Mouse (Mus musculus) forelimb bud, embryonic 11.5 days (tissue): ENCODE measurements around the gene Sh3kbp1.

Experiments
- DNase-seq: peaks from one replicate; pipeline ENCODE4 v3.0.0-alpha.2; 2012; ENCODE audit warnings: low read depth, low spot score

The Sh3kbp1 gene

GRCm38 (mm10) chrX:159735513-159736099, 108.5 kb downstream of the Sh3kbp1 start:
- no peak for DNase-seq

DNA sequence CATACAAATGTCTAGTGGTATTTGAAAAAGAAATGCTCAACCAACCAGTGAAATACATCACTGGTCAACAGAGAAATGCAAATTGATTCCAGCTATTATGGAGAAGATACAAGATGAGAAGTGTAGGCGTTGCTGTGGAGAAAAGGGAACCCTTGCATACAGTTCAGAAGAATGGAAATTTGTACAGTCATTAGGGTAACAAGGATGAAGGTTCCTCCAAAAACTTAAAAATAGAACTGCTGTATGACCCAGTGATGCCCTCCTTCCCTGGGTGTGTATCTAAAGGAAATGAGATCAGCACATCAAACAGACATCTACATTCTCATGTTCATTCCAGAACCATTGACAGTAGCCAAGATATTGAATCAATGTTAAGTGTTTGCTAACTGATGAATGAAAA, 110.3 kb downstream of the Sh3kbp1 start:
- DNase-seq, result no peak

GRCm38 (mm10) chrX:159744035-159744434, 117.0 kb downstream of the Sh3kbp1 start:
- DNase-seq, result no peak

- no peak for DNase-seq
Observed at GRCm38 (mm10) chrX:159744620-159745019, 117.5 kb downstream of the Sh3kbp1 start.

DNA sequence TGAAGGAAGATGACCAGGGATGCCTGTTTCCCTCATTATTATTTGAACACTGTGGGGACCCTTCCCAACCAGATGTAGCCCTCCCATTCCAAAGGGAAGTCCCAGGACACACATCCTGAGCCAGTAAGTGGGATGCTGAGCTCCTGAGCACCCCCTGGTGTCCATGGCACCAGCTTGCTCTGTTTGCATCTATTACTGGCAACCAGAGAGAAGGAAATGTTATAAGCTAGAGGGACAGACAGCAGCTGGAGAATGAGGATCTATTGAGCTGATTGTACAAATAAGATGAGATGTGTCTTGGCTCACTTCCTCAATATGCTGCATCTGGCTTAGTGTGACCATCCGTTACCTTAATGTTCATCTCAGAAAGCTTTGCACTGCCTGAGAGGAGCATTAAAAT, 124.8 kb downstream of the Sh3kbp1 start:
- peak; percentile 4 for DNase-seq

- no peak for DNase-seq
Observed at GRCm38 (mm10) chrX:159756261-159756660, 129.2 kb downstream of the Sh3kbp1 start.

DNA sequence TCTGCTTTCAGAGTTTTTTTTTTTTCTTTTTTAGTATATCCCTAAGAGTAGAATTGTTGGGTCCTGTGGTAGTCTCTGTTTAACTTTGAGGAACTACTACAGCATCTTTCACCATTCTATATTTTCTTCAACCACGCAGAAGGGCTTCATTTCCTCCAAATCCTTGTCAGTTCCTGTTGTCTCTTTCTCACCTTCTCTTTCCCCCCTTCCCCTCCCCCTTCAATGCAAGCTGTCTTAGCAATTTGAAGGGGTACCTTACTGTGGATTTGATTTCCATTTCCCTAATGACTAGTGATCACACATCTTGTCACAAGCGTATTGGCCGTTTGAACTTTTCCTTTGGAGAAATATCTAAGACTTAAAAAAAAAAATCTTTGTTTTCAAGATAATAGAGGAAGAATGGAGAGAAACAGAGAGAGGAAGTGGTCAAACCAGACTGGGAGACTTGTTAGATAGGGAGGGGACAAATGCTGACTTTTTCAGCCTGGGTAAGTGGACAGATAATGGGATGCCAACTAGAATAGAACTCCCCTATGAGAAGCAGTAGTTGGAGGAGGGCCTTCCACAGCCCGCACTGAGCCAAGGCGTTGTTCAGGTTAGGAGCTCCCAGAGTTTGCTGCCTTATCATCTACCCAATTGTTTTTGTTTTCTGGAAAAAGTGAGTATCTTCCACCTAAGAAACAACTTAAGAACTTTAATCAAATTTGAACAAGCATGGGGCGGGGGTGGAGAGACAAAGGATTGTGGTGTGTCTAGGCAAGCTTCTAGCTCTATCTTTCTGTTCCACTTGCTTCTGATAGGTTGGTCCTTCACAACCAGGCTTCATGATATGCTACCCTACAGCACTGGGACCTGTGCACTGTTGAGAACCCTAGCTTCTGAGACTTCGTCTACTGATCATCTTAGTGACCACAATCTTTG, 130.1 kb downstream of the Sh3kbp1 start:
- DNase-seq, result no peak

- DNase-seq, result no peak
Observed at GRCm38 (mm10) chrX:159757854-159758540, 130.9 kb downstream of the Sh3kbp1 start.

DNA sequence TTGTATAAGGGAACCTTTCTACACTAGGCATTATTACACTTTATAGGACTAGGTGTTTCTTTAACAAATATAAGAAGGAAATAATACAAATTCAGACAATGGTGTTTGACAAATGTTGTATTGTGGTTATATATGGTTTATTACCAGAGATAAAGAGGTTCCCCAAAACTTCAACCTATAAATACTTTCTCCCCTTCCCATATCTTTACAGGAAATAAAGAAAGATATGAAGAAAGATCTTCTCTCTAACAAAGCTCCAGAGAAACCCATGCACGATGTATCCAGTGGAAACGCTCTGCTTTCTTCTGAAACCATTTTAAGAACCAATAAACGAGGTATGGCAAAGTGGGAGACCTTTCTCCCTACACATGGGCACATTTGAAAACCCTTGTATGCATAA, 136.7 kb downstream of the Sh3kbp1 start:
- DNase-seq, result no peak

GRCm38 (mm10) chrX:159765850-159766249, 138.8 kb downstream of the Sh3kbp1 start:
- DNase-seq, result no peak

DNA sequence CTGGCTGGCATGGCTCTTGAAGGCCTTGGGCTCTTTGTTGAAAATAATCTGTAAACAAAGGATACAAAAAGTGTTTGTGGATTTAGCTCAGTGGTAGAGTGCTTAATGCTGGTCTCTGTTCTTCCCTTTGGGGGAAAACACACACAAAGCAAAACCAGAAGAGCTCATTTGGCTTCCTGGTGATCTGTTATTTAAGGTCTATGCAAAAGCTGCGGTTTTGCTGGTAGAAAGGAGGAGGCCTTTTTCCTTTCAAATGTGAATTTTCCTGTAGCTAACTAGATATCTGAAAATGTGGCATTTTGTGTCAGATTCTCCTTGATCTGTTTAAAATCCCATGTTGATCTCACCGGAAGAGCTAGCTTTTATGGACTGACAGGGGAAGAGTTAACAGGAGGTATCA, 141.9 kb downstream of the Sh3kbp1 start:
- DNase-seq, result no peak

- DNase-seq, result no peak
Observed at GRCm38 (mm10) chrX:159769773-159770172, 142.7 kb downstream of the Sh3kbp1 start.

- no peak for DNase-seq
Observed at GRCm38 (mm10) chrX:159772137-159772536, 145.1 kb downstream of the Sh3kbp1 start.

DNA sequence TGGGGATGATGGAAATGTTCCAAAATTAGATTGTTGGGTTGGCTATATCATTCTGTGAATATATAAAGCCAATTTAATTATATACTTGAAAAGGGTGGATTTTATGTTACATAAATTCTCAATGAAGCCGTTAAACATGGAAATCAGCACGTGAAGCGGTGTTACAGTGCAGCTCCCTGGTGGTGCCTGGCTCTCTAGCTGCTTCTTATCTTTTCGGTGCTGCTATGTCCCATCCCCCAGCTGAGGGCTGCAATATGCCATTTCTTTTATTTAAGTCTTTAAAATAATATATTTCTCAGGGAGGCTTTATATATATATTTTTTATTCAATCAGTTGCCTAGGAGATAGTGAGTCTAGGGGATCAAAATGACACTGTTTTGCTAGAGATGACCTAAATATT, 148.0 kb downstream of the Sh3kbp1 start:
- DNase-seq, result no peak

DNA sequence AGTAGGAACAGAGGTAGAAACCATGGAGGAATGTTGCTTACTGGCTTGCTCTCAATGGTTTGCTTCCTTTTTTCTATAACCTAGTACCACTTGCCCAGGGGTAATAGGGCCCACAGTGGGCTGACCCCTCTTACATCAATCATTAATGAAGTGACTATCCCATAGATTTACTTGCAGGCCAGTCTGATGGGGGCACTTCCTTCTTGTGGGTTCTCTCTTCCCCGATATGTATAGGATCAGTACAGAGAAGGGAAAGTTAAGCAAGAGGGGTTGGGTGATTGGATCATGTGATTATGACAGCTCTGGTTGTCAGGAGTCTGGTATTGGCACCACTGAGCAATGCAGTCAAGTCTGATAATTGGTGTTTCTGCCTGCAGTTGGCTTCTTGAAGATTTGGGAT, 151.7 kb downstream of the Sh3kbp1 start:
- DNase-seq, result no peak

GRCm38 (mm10) chrX:159790516-159790915, 163.4 kb downstream of the Sh3kbp1 start:
- no peak for DNase-seq

DNA sequence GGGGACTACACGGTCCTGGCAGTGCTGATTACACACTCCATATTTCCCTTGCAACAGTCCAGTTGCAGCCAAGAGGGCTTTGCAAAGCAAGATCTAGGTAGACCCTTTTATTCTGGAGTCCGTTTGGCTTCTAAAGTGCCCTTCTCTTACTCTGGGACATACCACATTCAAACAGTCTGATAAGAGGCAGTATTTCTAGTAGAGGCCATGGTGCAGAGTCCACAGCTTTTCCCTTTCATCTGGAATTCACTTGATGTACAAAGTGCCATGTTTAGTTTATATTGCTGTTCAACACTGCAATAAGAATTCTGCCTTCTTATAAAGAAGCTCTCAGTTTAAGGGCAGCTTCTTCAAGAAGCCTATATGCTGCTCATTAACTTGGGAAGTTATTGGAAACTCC, 168.5 kb downstream of the Sh3kbp1 start:
- no peak for DNase-seq

DNA sequence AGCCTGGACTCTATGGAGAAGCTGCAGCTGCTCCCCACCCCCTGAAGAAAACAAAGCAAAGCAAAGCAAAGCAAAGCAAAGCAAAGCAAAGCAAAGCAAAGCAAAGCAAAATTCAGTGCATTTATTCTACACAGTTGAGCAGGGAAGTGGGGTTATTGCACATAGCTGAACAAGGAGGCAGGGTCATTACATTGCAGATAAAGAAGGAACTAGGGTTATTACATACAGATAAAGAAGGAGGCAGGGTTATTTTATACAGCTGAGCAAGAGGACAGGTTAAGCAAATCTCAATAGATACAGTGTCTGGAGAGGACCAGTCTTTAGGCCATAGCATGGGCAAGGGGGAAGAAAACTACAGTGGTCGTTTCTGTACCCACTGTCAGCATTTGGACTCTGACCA, 177.3 kb downstream of the Sh3kbp1 start:
- DNase-seq, result no peak

DNA sequence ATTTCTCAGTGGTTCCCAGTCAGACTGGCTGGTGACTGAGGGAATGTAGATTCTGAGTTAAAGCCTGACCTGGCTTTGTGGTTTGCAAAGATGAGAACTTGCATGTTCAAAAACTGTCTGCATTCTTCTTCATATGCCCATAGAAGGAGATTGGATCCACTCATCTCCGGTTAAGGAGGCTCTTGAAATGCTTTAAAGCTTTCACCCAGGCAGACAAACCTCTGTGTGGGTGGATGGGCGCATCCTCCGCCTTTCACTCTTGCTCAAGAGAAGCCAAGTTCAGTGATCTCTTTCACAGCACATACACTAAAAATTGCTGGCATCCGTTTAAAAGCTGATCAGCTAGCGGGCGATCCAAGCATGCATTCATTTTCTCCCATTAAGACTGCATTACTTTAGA, 182.4 kb downstream of the Sh3kbp1 start:
- DNase-seq, result no peak

DNA sequence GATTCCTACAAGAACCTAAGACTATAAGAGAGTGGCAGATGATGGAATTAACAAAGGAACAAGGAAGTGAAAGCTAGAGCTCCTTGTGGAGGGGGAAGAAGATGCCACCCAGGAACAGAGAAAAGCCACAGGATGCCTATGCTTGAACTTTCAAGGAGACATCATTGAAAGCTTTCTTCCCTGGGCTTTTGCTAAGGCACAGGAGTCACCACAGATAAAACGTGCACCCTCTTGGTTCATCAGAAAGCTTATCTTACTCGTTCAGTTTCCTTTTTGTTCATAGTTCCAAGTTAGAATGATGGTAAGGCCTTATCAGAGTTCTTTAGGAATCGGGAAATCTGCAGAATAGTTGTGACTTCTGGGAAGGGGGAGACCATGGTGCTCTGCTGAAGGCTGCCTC, 183.4 kb downstream of the Sh3kbp1 start:
- no peak for DNase-seq

DNA sequence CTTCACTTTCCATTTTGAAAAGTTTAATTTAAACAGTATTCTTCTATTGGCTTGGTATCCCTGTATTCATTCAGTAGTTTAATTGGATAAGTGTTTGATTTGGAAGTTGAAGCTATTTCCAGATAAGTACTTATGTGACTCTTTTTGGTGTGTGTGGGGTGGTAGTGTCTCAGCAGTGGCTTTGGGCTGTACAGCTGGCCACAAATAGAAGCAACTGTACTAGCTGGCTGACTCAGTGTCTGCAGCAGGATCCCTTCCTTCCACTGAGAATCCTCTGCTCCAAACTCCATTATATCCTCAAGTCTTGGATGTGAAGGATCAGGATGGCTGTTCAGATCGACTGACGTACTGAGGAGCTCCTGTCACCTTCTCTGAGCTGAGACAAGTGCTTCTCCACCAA, 190.4 kb downstream of the Sh3kbp1 start:
- no peak for DNase-seq

- DNase-seq, result no peak
Observed at GRCm38 (mm10) chrX:159828135-159828534, 201.1 kb downstream of the Sh3kbp1 start.
